Mouse (Mus musculus): ENCODE data around the gene Tcf15. TPM values are rescaled to one million over a fixed set of nuclear protein-coding genes. Genes with fewer than 3 reads are reported as not detected.

Gene Tcf15
- 27.3 and 29.8 TPM in 2 replicates for polyA plus RNA-seq (2016; fragmentation: Nextera tagmentation; extraction: Ambion mirVana)

GRCm38 (mm10) chr2:152143279-152144157 is at the start of gene Tcf15:
Tcf15 (plus strand) TSS chr2:152143561.
- peaks cover 3% of the 10 kb centered on the region for H3K36me3 ChIP-seq
- peaks cover 91% of the 10 kb centered on the region for H3K27me3 ChIP-seq (ENCODE audit: low read depth, poor library complexity, severe bottlenecking)
- no peaks in the 10 kb centered on the region for H3K9me3 ChIP-seq (replicated peaks)
- DNase-seq (ENCODE audit: low spot score), result peak; percentile 84
- WGBS, result under 1% methylated on average over 117 of the region's 118 CpGs
- peaks cover 72% of the 10 kb centered on the region for H3K4me1 ChIP-seq
- H3K27ac ChIP-seq, result peak within 1 kb of the TSS; percentile 85
- H3K4me3 ChIP-seq, result peak within 1 kb of the TSS; percentile 62

GRCm38 (mm10) chr2:152094856-152095545 is 48.4 kb upstream of the Tcf15 start:
- peak; percentile 48 for DNase-seq (ENCODE audit: low spot score)

GRCm38 (mm10) chr2:152096922-152097321 is 46.4 kb upstream of the Tcf15 start:
- DNase-seq (ENCODE audit: low spot score), result no peak
- no peaks in the 10 kb centered on the region for H3K9me3 ChIP-seq (replicated peaks)
- no peak overlapping the region for H3K4me3 ChIP-seq
- H3K36me3 ChIP-seq, result no peaks in the 10 kb centered on the region
- 85% methylated on average over 2 of the region's 2 CpGs for WGBS
- peaks cover 24% of the 10 kb centered on the region for H3K4me1 ChIP-seq
- H3K27me3 ChIP-seq (ENCODE audit: low read depth, poor library complexity, severe bottlenecking), result peaks cover 89% of the 10 kb centered on the region
- no peak overlapping the region for H3K27ac ChIP-seq

More at GRCm38 (mm10) chr2:152094856-152095545, 48.4 kb upstream of the Tcf15 start:
- H3K36me3 ChIP-seq, result no peaks in the 10 kb centered on the region
- peak overlapping the region; percentile 40 for H3K4me3 ChIP-seq
- no peaks in the 10 kb centered on the region for H3K9me3 ChIP-seq (replicated peaks)
- peak overlapping the region; percentile 27; the same call in 1 of the 2 replicates for H3K27ac ChIP-seq
- peaks cover 24% of the 10 kb centered on the region for H3K4me1 ChIP-seq
- WGBS, result 2% methylated on average over 29 of the region's 29 CpGs
- H3K27me3 ChIP-seq (ENCODE audit: low read depth, poor library complexity, severe bottlenecking), result peaks cover 93% of the 10 kb centered on the region

GRCm38 (mm10) chr2:152097916-152098315 is 45.4 kb upstream of the Tcf15 start:
- Histone ChIP-seq H3K27ac (no peak overlapping the region), H3K27me3 (ENCODE audit: low read depth, poor library complexity, severe bottlenecking) (peaks cover 89% of the 10 kb centered on the region), H3K9me3 (replicated peaks) (no peaks in the 10 kb centered on the region), H3K36me3 (no peaks in the 10 kb centered on the region), H3K4me1 (peaks cover 22% of the 10 kb centered on the region), H3K4me3 (no peak overlapping the region)
- WGBS, result 85% methylated on average over 11 of the region's 11 CpGs
- no peak for DNase-seq (ENCODE audit: low spot score)

GRCm38 (mm10) chr2:152099538-152099937 is 43.8 kb upstream of the Tcf15 start:
- no peak overlapping the region for H3K27ac ChIP-seq
- no peak overlapping the region for H3K4me3 ChIP-seq
- 85% methylated on average over 3 of the region's 3 CpGs for WGBS
- no peaks in the 10 kb centered on the region for H3K36me3 ChIP-seq
- H3K27me3 ChIP-seq (ENCODE audit: low read depth, poor library complexity, severe bottlenecking), result peaks cover 81% of the 10 kb centered on the region
- no peaks in the 10 kb centered on the region for H3K9me3 ChIP-seq (replicated peaks)
- peaks cover 14% of the 10 kb centered on the region for H3K4me1 ChIP-seq
- no peak for DNase-seq (ENCODE audit: low spot score)

GRCm38 (mm10) chr2:152101761-152102160 is 41.6 kb upstream of the Tcf15 start:
- Histone ChIP-seq H3K36me3 (no peaks in the 10 kb centered on the region), H3K27me3 (ENCODE audit: low read depth, poor library complexity, severe bottlenecking) (peaks cover 59% of the 10 kb centered on the region), H3K9me3 (replicated peaks) (no peaks in the 10 kb centered on the region), H3K4me3 (no peak overlapping the region), H3K4me1 (peaks cover 15% of the 10 kb centered on the region), H3K27ac (no peak overlapping the region)
- DNase-seq (ENCODE audit: low spot score), result no peak
- 81% methylated on average over 13 of the region's 13 CpGs for WGBS

GRCm38 (mm10) chr2:152102369-152102768 is 41.0 kb upstream of the Tcf15 start:
- Histone ChIP-seq H3K4me3 (no peak overlapping the region), H3K9me3 (replicated peaks) (no peaks in the 10 kb centered on the region), H3K27me3 (ENCODE audit: low read depth, poor library complexity, severe bottlenecking) (peaks cover 53% of the 10 kb centered on the region), H3K27ac (no peak overlapping the region), H3K36me3 (no peaks in the 10 kb centered on the region), H3K4me1 (peaks cover 15% of the 10 kb centered on the region)
- WGBS, result 73% methylated on average over 6 of the region's 6 CpGs
- DNase-seq (ENCODE audit: low spot score), result no peak

GRCm38 (mm10) chr2:152104711-152105317 is 38.5 kb upstream of the Tcf15 start:
- H3K4me1 ChIP-seq, result peaks cover 15% of the 10 kb centered on the region
- no peaks in the 10 kb centered on the region for H3K9me3 ChIP-seq (replicated peaks)
- no peaks in the 10 kb centered on the region for H3K36me3 ChIP-seq
- H3K4me3 ChIP-seq, result peak overlapping the region; percentile 72
- WGBS, result 23% methylated on average over 17 of the region's 17 CpGs
- peaks cover 34% of the 10 kb centered on the region for H3K27me3 ChIP-seq (ENCODE audit: low read depth, poor library complexity, severe bottlenecking)
- no peak for DNase-seq (ENCODE audit: low spot score)
- peak overlapping the region; percentile 95 for H3K27ac ChIP-seq

- peaks cover 39% of the 10 kb centered on the region for H3K27me3 ChIP-seq (ENCODE audit: low read depth, poor library complexity, severe bottlenecking)
- H3K27ac ChIP-seq, result peak within 1 kb of the TSS; percentile 95
- WGBS, result under 1% methylated on average over 81 of the region's 84 CpGs
These were observed 37.8 kb upstream of the Tcf15 start, which contains the start of gene Srxn1 for GRCm38 (mm10) chr2:152105318-152106224. Srxn1 (plus strand) TSS chr2:152105516.

GRCm38 (mm10) chr2:152106225-152106595 is 37.2 kb upstream of the Tcf15 start:
- Histone ChIP-seq H3K27me3 (ENCODE audit: low read depth, poor library complexity, severe bottlenecking) (peaks cover 36% of the 10 kb centered on the region), H3K4me3 (peak overlapping the region; percentile 72), H3K9me3 (replicated peaks) (no peaks in the 10 kb centered on the region), H3K36me3 (no peaks in the 10 kb centered on the region), H3K27ac (no peak overlapping the region), H3K4me1 (peaks cover 15% of the 10 kb centered on the region)
- no peak for DNase-seq (ENCODE audit: low spot score)
- WGBS, result 90% methylated on average over 3 of the region's 3 CpGs

More at GRCm38 (mm10) chr2:152105318-152106224, 37.8 kb upstream of the Tcf15 start, which contains the start of gene Srxn1:
- H3K9me3 ChIP-seq (replicated peaks), result no peaks in the 10 kb centered on the region
- peaks cover 15% of the 10 kb centered on the region for H3K4me1 ChIP-seq
- no peaks in the 10 kb centered on the region for H3K36me3 ChIP-seq
- peak within 1 kb of the TSS; percentile 72 for H3K4me3 ChIP-seq
- DNase-seq (ENCODE audit: low spot score), result peak; percentile 84

GRCm38 (mm10) chr2:152106597-152106996 is 36.8 kb upstream of the Tcf15 start:
- no peak for DNase-seq (ENCODE audit: low spot score)
- no peaks in the 10 kb centered on the region for H3K9me3 ChIP-seq (replicated peaks)
- H3K36me3 ChIP-seq, result no peaks in the 10 kb centered on the region
- H3K4me1 ChIP-seq, result peaks cover 15% of the 10 kb centered on the region
- 87% methylated on average over 10 of the region's 10 CpGs for WGBS
- H3K27ac ChIP-seq, result no peak overlapping the region
- H3K27me3 ChIP-seq (ENCODE audit: low read depth, poor library complexity, severe bottlenecking), result peaks cover 32% of the 10 kb centered on the region
- H3K4me3 ChIP-seq, result no peak overlapping the region

GRCm38 (mm10) chr2:152108702-152109101 is 34.7 kb upstream of the Tcf15 start:
- H3K36me3 ChIP-seq, result no peaks in the 10 kb centered on the region
- no peaks in the 10 kb centered on the region for H3K9me3 ChIP-seq (replicated peaks)
- DNase-seq (ENCODE audit: low spot score), result no peak
- WGBS, result 87% methylated on average over 7 of the region's 7 CpGs
- H3K4me3 ChIP-seq, result no peak overlapping the region
- H3K4me1 ChIP-seq, result peaks cover 27% of the 10 kb centered on the region
- peaks cover 20% of the 10 kb centered on the region for H3K27me3 ChIP-seq (ENCODE audit: low read depth, poor library complexity, severe bottlenecking)
- H3K27ac ChIP-seq, result no peak overlapping the region
